8 mouse cellular contexts compared by ENCODE assay signal in the genomic region with DNA sequence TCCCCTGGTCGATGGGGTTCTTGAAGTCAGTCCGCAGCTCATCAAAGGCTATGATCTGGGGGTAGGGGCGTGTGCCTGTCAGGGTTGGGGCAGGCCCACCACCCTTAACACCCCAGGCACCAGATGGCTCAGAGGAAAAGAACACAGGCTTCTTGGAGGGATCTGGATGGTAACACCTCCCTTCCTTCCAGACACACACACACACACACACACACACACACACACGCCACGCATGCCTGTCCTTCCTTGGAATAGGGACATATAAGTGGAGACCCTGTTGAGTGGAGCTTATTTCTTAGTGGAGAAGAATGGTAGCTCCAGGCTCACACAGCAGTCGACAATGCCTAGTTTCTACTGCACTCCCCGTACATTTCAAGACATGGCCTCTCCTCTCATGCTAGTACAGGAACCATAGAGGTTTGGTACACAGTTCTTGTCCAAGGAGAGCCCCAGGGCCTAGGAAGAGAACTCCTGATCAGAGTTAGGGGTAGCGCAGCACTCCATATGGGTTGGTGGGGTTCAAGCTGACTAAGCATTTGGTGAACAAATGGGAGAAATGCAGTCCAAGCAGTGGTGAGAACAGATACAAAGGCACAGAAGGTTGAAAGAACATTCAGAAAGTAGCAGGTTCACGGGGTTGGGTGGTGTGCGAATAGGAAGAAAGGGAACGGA. TPM values are rescaled to one million over a fixed set of nuclear protein-coding genes. Genes with fewer than 3 reads are reported as not detected.
A peak's percentile ranks its signal among the peaks of the same experiment; 100 is the strongest.
DNase-seq lines count a peak whose midpoint lies in the region; ATAC-seq and TF ChIP-seq lines count a peak whose summit lies in the region.

No protein-coding gene starts in this region.

- no peak overlapping the region for H3K4me3 ChIP-seq in kidney, embryonic 16.5 days (ENCODE audit: low read length)
- peak overlapping the region; percentile 55 for H3K4me3 ChIP-seq in cortical plate, adult 2 months (ENCODE audit: insufficient read depth, low read length)
- H3K4me3 ChIP-seq in forebrain, postnatal 0 days (ENCODE audit: low read depth, low read length), result peak overlapping the region; percentile 94
- peak overlapping the region; percentile 78 for H3K4me3 ChIP-seq in midbrain, embryonic 12.5 days
- H3K4me3 ChIP-seq in gastrocnemius, adult 2 months, result no peak overlapping the region

- H3K27ac ChIP-seq in kidney, embryonic 16.5 days (ENCODE audit: low read length), result no peak overlapping the region
- peak overlapping the region; percentile 11; the same call in 1 of the 2 replicates for H3K27ac ChIP-seq in cortical plate, adult 2 months (ENCODE audit: insufficient read depth, low read length)
- peak overlapping the region; percentile 97 for H3K27ac ChIP-seq in forebrain, postnatal 0 days (ENCODE audit: low read depth, low read length)
- peak overlapping the region; percentile 93 for H3K27ac ChIP-seq in midbrain, embryonic 12.5 days (replicated peaks)
- no peak overlapping the region for H3K27ac ChIP-seq in gastrocnemius, adult 2 months

- no peak for DNase-seq in kidney, postnatal 25 days
- peak; percentile 73 for DNase-seq in forebrain, postnatal 0 days
- DNase-seq in gastrocnemius, adult 2 months, result no peak
- DNase-seq in gastrocnemius, postnatal 36 days, result no peak
- DNase-seq in urinary bladder, postnatal 4 days (ENCODE audit: low spot score in 2 of 2), result no peak

- H3K9me3 ChIP-seq in kidney, embryonic 16.5 days (ENCODE audit: low read length), result no peaks in the 10 kb centered on the region
- no peaks in the 10 kb centered on the region for H3K9me3 ChIP-seq in forebrain, postnatal 0 days (ENCODE audit: low read length)
- no peaks in the 10 kb centered on the region for H3K9me3 ChIP-seq in midbrain, embryonic 12.5 days

- H3K36me3 ChIP-seq in kidney, embryonic 16.5 days (ENCODE audit: insufficient read depth, low read length), result peaks cover 28% of the 10 kb centered on the region
- peaks cover 31% of the 10 kb centered on the region for H3K36me3 ChIP-seq in forebrain, postnatal 0 days (ENCODE audit: insufficient read depth)
- H3K36me3 ChIP-seq in midbrain, embryonic 12.5 days, result peaks cover 41% of the 10 kb centered on the region

- peak; percentile 17; the same call in 1 of the 2 replicates for ATAC-seq in kidney, embryonic 16.5 days (ENCODE audit: low FRiP score, low TSS enrichment)
- peak; percentile 26 for ATAC-seq in forebrain, postnatal 0 days
- ATAC-seq in midbrain, embryonic 12.5 days (ENCODE audit: low FRiP score, low read depth), result no peak; the same call in none of the 2 replicates

- no peak overlapping the region for H3K9ac ChIP-seq in kidney, embryonic 16.5 days (replicated peaks; ENCODE audit: low read length)
- peak overlapping the region; percentile 99 for H3K9ac ChIP-seq in forebrain, postnatal 0 days
- H3K9ac ChIP-seq in midbrain, embryonic 12.5 days (replicated peaks), result peak overlapping the region; percentile 32

- 38% methylated on average over 11 of the region's 11 CpGs for WGBS in kidney, embryonic 16.5 days
- WGBS in forebrain, postnatal 0 days, result 17% methylated on average over 11 of the region's 11 CpGs
- WGBS in midbrain, embryonic 12.5 days, result 33% methylated on average over 11 of the region's 11 CpGs

- TF ChIP-seq POLR2A in cortical plate, adult 2 months (IDR thresholded peaks at IDR 0.05; ENCODE audit: extremely low read depth, insufficient read depth, low read length), result no peak; the same call in 1 of the 2 replicates

- peaks cover 39% of the 10 kb centered on the region for H3K4me1 ChIP-seq in kidney, embryonic 16.5 days (ENCODE audit: insufficient read depth, low read length)
- peaks cover 2% of the 10 kb centered on the region; the same call in 1 of the 2 replicates for H3K4me1 ChIP-seq in cortical plate, adult 2 months (ENCODE audit: control insufficient read depth, insufficient read depth, low read length)
- H3K4me1 ChIP-seq in forebrain, postnatal 0 days (ENCODE audit: insufficient read depth), result peaks cover 38% of the 10 kb centered on the region
- peaks cover 66% of the 10 kb centered on the region for H3K4me1 ChIP-seq in midbrain, embryonic 12.5 days

- H3K27me3 ChIP-seq in kidney, embryonic 16.5 days (ENCODE audit: insufficient read depth, low read length), result no peaks in the 10 kb centered on the region
- no peaks in the 10 kb centered on the region for H3K27me3 ChIP-seq in forebrain, postnatal 0 days (ENCODE audit: insufficient read depth, low read length)
- no peaks in the 10 kb centered on the region for H3K27me3 ChIP-seq in midbrain, embryonic 12.5 days

- intact Hi-C loops in gastrocnemius, adult 2 months (cut with DNase I), result loop anchor here (5.0 kb wide), 1 partner anchor 37 kb away; no protein-coding TSS in a partner anchor
- intact Hi-C loops in gastrocnemius, postnatal 36 days (cut with DNase I), result no loop called here

- H3K4me2 ChIP-seq in kidney, embryonic 16.5 days (replicated peaks; ENCODE audit: low read depth, low read length), result no peak overlapping the region
- H3K4me2 ChIP-seq in forebrain, postnatal 0 days (ENCODE audit: low read depth), result peak overlapping the region; percentile 74
- H3K4me2 ChIP-seq in midbrain, embryonic 12.5 days (replicated peaks), result peak overlapping the region; percentile 93

- no peak for TF ChIP-seq CTCF in cortical plate, adult 2 months (IDR thresholded peaks at IDR 0.05; ENCODE audit: extremely low read depth, insufficient read depth, low read length)
- no peak for TF ChIP-seq CTCF in forebrain, postnatal 0 days (IDR thresholded peaks at IDR 0.05; ENCODE audit: low read depth)
- TF ChIP-seq CTCF in gastrocnemius, adult 2 months (IDR thresholded peaks at IDR 0.05), result no peak

RNA-seq across cellular contexts. Expression of gene Cnih2, which starts 3.4 kb away (rescaled TPM):
- 10.8 and 14.0 TPM in 2 replicates for polyA plus RNA-seq in kidney, embryonic 16.5 days (2015; fragmentation: Nextera tagmentation; extraction: Ambion mirVana)
- polyA plus RNA-seq in cortical plate, adult 2 months (2012; rRNA removed), result 399 and 461 TPM in 2 replicates
- 567 and 663 TPM in 2 replicates for total RNA-seq in forebrain, postnatal 0 days (2014; rRNA removed)
- polyA plus RNA-seq in forebrain, postnatal 0 days (2015; fragmentation: Nextera tagmentation; extraction: Ambion mirVana), result 563 and 604 TPM in 2 replicates
- 196 and 239 TPM in 2 replicates for polyA plus RNA-seq in midbrain, embryonic 12.5 days (2016; fragmentation: Nextera tagmentation; extraction: Ambion mirVana)
- total RNA-seq in gastrocnemius, adult 2 months (2021), result under 1 TPM in 1 of 2 experiments, not detected in 1; 0.17 TPM
- total RNA-seq in gastrocnemius, postnatal 36 days (2021), result under 1 TPM in 1 of 2 experiments, not detected in 1; 0.25 TPM

RNA-seq across cellular contexts. Expression of gene Yif1a, which starts 6.5 kb away (rescaled TPM):
- polyA plus RNA-seq in kidney, embryonic 16.5 days (2015; fragmentation: Nextera tagmentation; extraction: Ambion mirVana), result 122 and 127 TPM in 2 replicates
- 54.7 and 56.2 TPM in 2 replicates for polyA plus RNA-seq in cortical plate, adult 2 months (2012; rRNA removed)
- total RNA-seq in forebrain, postnatal 0 days (2014; rRNA removed), result 44.6 and 54.9 TPM in 2 replicates
- 50.5 and 59.9 TPM in 2 replicates for polyA plus RNA-seq in forebrain, postnatal 0 days (2015; fragmentation: Nextera tagmentation; extraction: Ambion mirVana)
- polyA plus RNA-seq in midbrain, embryonic 12.5 days (2016; fragmentation: Nextera tagmentation; extraction: Ambion mirVana), result 60.9 and 61.6 TPM in 2 replicates
- 10 to 100 TPM; 41.2 to 53.8 TPM for total RNA-seq in gastrocnemius, adult 2 months (2021)
- 10 to 100 TPM; 38.2 to 44.7 TPM for total RNA-seq in gastrocnemius, postnatal 36 days (2021)

RNA-seq across cellular contexts. Expression of gene Tmem151a, which starts 9.6 kb away (rescaled TPM):
- 1.6 and 1.8 TPM in 2 replicates for polyA plus RNA-seq in kidney, embryonic 16.5 days (2015; fragmentation: Nextera tagmentation; extraction: Ambion mirVana)
- 145 and 146 TPM in 2 replicates for polyA plus RNA-seq in cortical plate, adult 2 months (2012; rRNA removed)
- 22.6 and 37.0 TPM in 2 replicates for total RNA-seq in forebrain, postnatal 0 days (2014; rRNA removed)
- 40.6 and 46.2 TPM in 2 replicates for polyA plus RNA-seq in forebrain, postnatal 0 days (2015; fragmentation: Nextera tagmentation; extraction: Ambion mirVana)
- polyA plus RNA-seq in midbrain, embryonic 12.5 days (2016; fragmentation: Nextera tagmentation; extraction: Ambion mirVana), result 0.94 and 2.0 TPM in 2 replicates
- not detected for total RNA-seq in gastrocnemius, adult 2 months (2021)
- total RNA-seq in gastrocnemius, postnatal 36 days (2021), result under 1 TPM in 1 of 2 experiments, not detected in 1; 0.22 TPM

RNA-seq across cellular contexts. Expression of gene Rab1b, which starts 12.0 kb away (rescaled TPM):
- 306 and 315 TPM in 2 replicates for polyA plus RNA-seq in kidney, embryonic 16.5 days (2015; fragmentation: Nextera tagmentation; extraction: Ambion mirVana)
- polyA plus RNA-seq in cortical plate, adult 2 months (2012; rRNA removed), result 197 and 202 TPM in 2 replicates
- total RNA-seq in forebrain, postnatal 0 days (2014; rRNA removed), result 219 and 231 TPM in 2 replicates
- 249 and 288 TPM in 2 replicates for polyA plus RNA-seq in forebrain, postnatal 0 days (2015; fragmentation: Nextera tagmentation; extraction: Ambion mirVana)
- polyA plus RNA-seq in midbrain, embryonic 12.5 days (2016; fragmentation: Nextera tagmentation; extraction: Ambion mirVana), result 232 and 247 TPM in 2 replicates
- total RNA-seq in gastrocnemius, adult 2 months (2021), result 100 to 1,000 TPM; 112 to 128 TPM
- 100 to 1,000 TPM; 103 to 110 TPM for total RNA-seq in gastrocnemius, postnatal 36 days (2021)

RNA-seq across cellular contexts. Expression of gene Klc2, which starts 23.5 kb away (rescaled TPM):
- polyA plus RNA-seq in kidney, embryonic 16.5 days (2015; fragmentation: Nextera tagmentation; extraction: Ambion mirVana), result 25.1 and 27.4 TPM in 2 replicates
- polyA plus RNA-seq in cortical plate, adult 2 months (2012; rRNA removed), result 234 and 242 TPM in 2 replicates
- total RNA-seq in forebrain, postnatal 0 days (2014; rRNA removed), result 138 and 146 TPM in 2 replicates
- 54.5 and 58.6 TPM in 2 replicates for polyA plus RNA-seq in forebrain, postnatal 0 days (2015; fragmentation: Nextera tagmentation; extraction: Ambion mirVana)
- 53.3 and 54.7 TPM in 2 replicates for polyA plus RNA-seq in midbrain, embryonic 12.5 days (2016; fragmentation: Nextera tagmentation; extraction: Ambion mirVana)
- total RNA-seq in gastrocnemius, adult 2 months (2021), result 10 to 100 TPM; 54.7 to 56.9 TPM
- 10 to 100 TPM; 53.0 to 56.6 TPM for total RNA-seq in gastrocnemius, postnatal 36 days (2021)

Comparison
In these comparisons a context has a peak if more than half of its experiments do, and no peak if none do; other contexts are left out.
1. H3K27ac ChIP-seq: peak in cortical plate, adult 2 months (single experiment), forebrain, postnatal 0 days (single experiment) and midbrain, embryonic 12.5 days (single experiment); none in kidney, embryonic 16.5 days (single experiment) and gastrocnemius, adult 2 months (single experiment).
2. H3K4me3 ChIP-seq: peak in cortical plate, adult 2 months (single experiment), forebrain, postnatal 0 days (single experiment) and midbrain, embryonic 12.5 days (single experiment); none in kidney, embryonic 16.5 days (single experiment) and gastrocnemius, adult 2 months (single experiment).
3. RNA of gene Cnih2, which starts 3.4 kb away (polyA plus RNA-seq): 563 to 604 TPM in forebrain, postnatal 0 days, 399 to 461 TPM in cortical plate, adult 2 months and 196 to 239 TPM in midbrain, embryonic 12.5 days; 10.8 to 14.0 TPM in kidney, embryonic 16.5 days; every median in the first group is over 10 times any median in the second.
4. RNA of gene Tmem151a, which starts 9.6 kb away (polyA plus RNA-seq): 145 to 146 TPM in cortical plate, adult 2 months and 40.6 to 46.2 TPM in forebrain, postnatal 0 days; 0.94 to 2.0 TPM in midbrain, embryonic 12.5 days and 1.6 to 1.8 TPM in kidney, embryonic 16.5 days; every median in the first group is over 10 times any median in the second.